Mouse (Mus musculus) ES-E14 (cell line): ENCODE results near the gene Naa30. TPM values are rescaled to one million over a fixed set of nuclear protein-coding genes. Genes with fewer than 3 reads are reported as not detected.

Experiments used
- DNase-seq: peaks from one replicate; pipeline ENCODE4 v3.0.0-alpha.2; 2013; ENCODE audit warnings: low read depth, low spot score
- H3K27ac ChIP-seq: 2 replicates; pipeline ENCODE4 v1.5.1; 2012; ENCODE audit warnings: low read depth, mild to moderate bottlenecking, low read length, moderate library complexity, mixed read lengths; ENCODE audit not compliant: poor library complexity, insufficient read depth, severe bottlenecking
- H3K36me3 ChIP-seq: 2 replicates; pipeline ENCODE4 v1.6.1; 2012; ENCODE audit warnings: mild to moderate bottlenecking, low read length, moderate library complexity, mixed read lengths; ENCODE audit not compliant: control insufficient read depth, poor library complexity, insufficient read depth, severe bottlenecking
- H3K4me1 ChIP-seq, 2 experiments: fragments of 150-350 bp in 1 of 2; sonication (generic) in 1 of 2; 2 replicates each; pipeline ENCODE4 v1.6.1; 2012; ENCODE audit warnings: low read length in 2 of 2, mild to moderate bottlenecking in 1 of 2, mixed read lengths in 1 of 2; ENCODE audit not compliant: control insufficient read depth in 2 of 2, insufficient read depth in 2 of 2, poor library complexity in 1 of 2
- H3K4me3 ChIP-seq, 2 experiments: fragments of 150-350 bp in 1 of 2; sonication (generic) in 1 of 2; 2 replicates each; pipeline ENCODE4 v1.5.1; 2012; ENCODE audit warnings: low read length in 2 of 2, low read depth in 1 of 2, mild to moderate bottlenecking in 1 of 2, mixed read lengths in 1 of 2; ENCODE audit not compliant: insufficient read depth in 1 of 2, poor library complexity in 1 of 2, severe bottlenecking in 1 of 2
- H3K9ac ChIP-seq: 2 replicates; pipeline ENCODE4 v1.6.1; 2012; ENCODE audit warnings: low read depth, mild to moderate bottlenecking, low read length, mixed read lengths; ENCODE audit not compliant: poor library complexity, insufficient read depth, severe bottlenecking
- H3K9me3 ChIP-seq: fragments of 150-350 bp; sonication (generic); 2 replicates; pipeline ENCODE4 v1.6.1; 2012; ENCODE audit warnings: low read depth, mild to moderate bottlenecking, low read length; ENCODE audit not compliant: control insufficient read depth, insufficient read depth
- CHD2 ChIP-seq: IDR thresholded peaks from 2 replicates; pipeline ENCODE4 v1.6.1; 2014; ENCODE audit warnings: mild to moderate bottlenecking, low read depth, low read length, inconsistent platforms
- HCFC1 ChIP-seq: IDR thresholded peaks from 2 replicates; pipeline ENCODE4 v1.6.1; 2012; ENCODE audit warnings: low read length, inconsistent platforms, borderline replicate concordance; ENCODE audit not compliant: insufficient read depth
- MAFK ChIP-seq: IDR thresholded peaks from 2 replicates; pipeline ENCODE4 v1.6.1; 2014; ENCODE audit warnings: mild to moderate bottlenecking, low read depth, low read length, inconsistent platforms; ENCODE audit not compliant: insufficient read depth
- ZC3H11A ChIP-seq: IDR thresholded peaks from 2 replicates; pipeline ENCODE4 v1.6.1; 2012; ENCODE audit warnings: low read depth, mild to moderate bottlenecking, inconsistent platforms, low read length, borderline replicate concordance
- ZNF384 ChIP-seq: IDR thresholded peaks from 2 replicates; pipeline ENCODE4 v1.6.1; 2012; ENCODE audit warnings: low read depth, low read length, inconsistent platforms
- in situ Hi-C, 2 experiments: fragments of 600-800 bp; cut with MboI; formaldehyde crosslinking; loops; one replicate each; pipeline ENCODE4 v1.15.1; 2025; ENCODE audit warnings: low sequenced_read_pairs in 2 of 2, inconsistent platforms in 1 of 2; ENCODE audit not compliant: unreplicated experiment in 2 of 2
- total RNA-seq: library from RNA; depleted of rRNA; stranded (reverse); fragments of 300-350 nt; gene quantifications from 2 replicates; pipeline ENCODE4 v1.2.3, GENCODE M21; 2012

Naa30 gene
- total RNA-seq, 1 experiment = 17.2 TPM

DNA sequence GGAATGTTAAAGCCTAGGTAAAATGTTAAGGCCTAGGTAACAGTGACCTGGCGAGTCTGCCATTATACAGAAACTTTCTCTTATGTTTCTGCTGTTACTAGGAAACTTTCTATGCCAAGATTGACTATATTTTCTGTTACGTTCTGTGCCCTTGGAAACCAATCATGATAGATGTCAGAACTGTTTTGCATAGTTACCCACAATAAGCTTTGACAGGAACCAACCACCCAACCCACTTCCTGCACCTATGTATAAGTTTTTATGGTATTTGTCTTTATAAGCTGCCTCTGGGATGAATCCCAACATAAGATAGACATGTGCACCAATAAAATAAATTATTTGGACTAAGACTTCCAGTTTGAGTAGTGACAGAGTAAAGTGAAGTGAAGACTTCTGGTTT is 49.7 kb downstream of the Naa30 start:
- no peak for DNase-seq

GRCm38 (mm10) chr14:49226471-49226870 is 54.4 kb downstream of the Naa30 start:
- in situ Hi-C loops = loop anchor here in 1 of 2 experiments (25.0 kb wide), 1 partner anchor 311 kb away; the partner anchor contains the start of gene Slc35f4
- H3K4me1 ChIP-seq = no peaks in the 10 kb centered on the region
- H3K36me3 ChIP-seq = no peaks in the 10 kb centered on the region
- no peak for TF ChIP-seq MAFK
- no peak for TF ChIP-seq HCFC1
- TF ChIP-seq ZC3H11A = no peak
- no peak for TF ChIP-seq CHD2
- no peak for TF ChIP-seq ZNF384
- H3K9ac ChIP-seq = no peak overlapping the region
- DNase-seq = no peak
- no peak overlapping the region for H3K27ac ChIP-seq
- H3K4me3 ChIP-seq = no peak overlapping the region
- H3K9me3 ChIP-seq = no peaks in the 10 kb centered on the region

More for the DNA sequence above, 49.7 kb downstream of the Naa30 start:
- Histone ChIP-seq H3K9me3 (no peaks in the 10 kb centered on the region), H3K4me3 (no peak overlapping the region), H3K4me1 (no peaks in the 10 kb centered on the region), H3K27ac (no peak overlapping the region), H3K36me3 (no peaks in the 10 kb centered on the region), H3K9ac (no peak overlapping the region)
- in situ Hi-C loops = no loop called here
- TF ChIP-seq ZNF384 (no peak), CHD2 (no peak), ZC3H11A (no peak), HCFC1 (no peak), MAFK (no peak)

- TF ChIP-seq CHD2 (no peak), ZC3H11A (no peak), ZNF384 (no peak), HCFC1 (no peak), MAFK (no peak)
Observed at GRCm38 (mm10) chr14:49226986-49227385, 55.0 kb downstream of the Naa30 start.

DNA sequence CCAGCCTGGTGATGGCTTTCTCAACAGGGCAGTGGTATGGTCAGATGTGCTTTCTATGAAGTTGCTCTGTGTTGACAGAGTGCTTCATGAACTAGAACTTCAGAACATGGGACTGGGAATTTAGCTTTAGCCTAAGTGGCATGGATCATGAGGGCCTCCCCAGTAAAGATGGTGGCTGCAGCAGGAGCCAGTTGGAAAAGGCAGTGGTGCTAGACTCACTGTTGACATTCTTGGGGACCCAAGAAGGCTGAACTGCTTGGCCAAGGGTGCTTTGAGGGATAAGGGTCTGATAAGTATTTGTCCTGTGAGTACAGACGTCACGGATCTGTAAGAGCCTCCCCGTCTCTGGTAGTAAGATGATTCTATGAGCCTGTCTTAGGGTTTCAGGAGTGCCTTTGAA is 59.8 kb downstream of the Naa30 start:
- H3K27ac ChIP-seq = no peak overlapping the region
- DNase-seq = no peak
- H3K9ac ChIP-seq = no peak overlapping the region
- no peak for TF ChIP-seq MAFK
- TF ChIP-seq CHD2 = no peak
- in situ Hi-C loops = loop anchor here in 1 of 2 experiments (25.0 kb wide), 1 partner anchor 305 kb away; the partner anchor contains the start of gene Slc35f4
- H3K9me3 ChIP-seq = no peaks in the 10 kb centered on the region
- no peak overlapping the region for H3K4me3 ChIP-seq
- H3K36me3 ChIP-seq = no peaks in the 10 kb centered on the region
- H3K4me1 ChIP-seq = no peaks in the 10 kb centered on the region

More at GRCm38 (mm10) chr14:49226986-49227385, 55.0 kb downstream of the Naa30 start:
- H3K4me3 ChIP-seq = no peak overlapping the region
- H3K9ac ChIP-seq = no peak overlapping the region
- H3K27ac ChIP-seq = no peak overlapping the region
- no peaks in the 10 kb centered on the region for H3K4me1 ChIP-seq
- in situ Hi-C loops = loop anchor here in 1 of 2 experiments (25.0 kb wide), 1 partner anchor 310 kb away; the partner anchor contains the start of gene Slc35f4
- H3K9me3 ChIP-seq = no peaks in the 10 kb centered on the region
- H3K36me3 ChIP-seq = no peaks in the 10 kb centered on the region
- DNase-seq = no peak
